Mouse (Mus musculus): Measurements from ENCODE around the gene Thumpd3.

DNA sequence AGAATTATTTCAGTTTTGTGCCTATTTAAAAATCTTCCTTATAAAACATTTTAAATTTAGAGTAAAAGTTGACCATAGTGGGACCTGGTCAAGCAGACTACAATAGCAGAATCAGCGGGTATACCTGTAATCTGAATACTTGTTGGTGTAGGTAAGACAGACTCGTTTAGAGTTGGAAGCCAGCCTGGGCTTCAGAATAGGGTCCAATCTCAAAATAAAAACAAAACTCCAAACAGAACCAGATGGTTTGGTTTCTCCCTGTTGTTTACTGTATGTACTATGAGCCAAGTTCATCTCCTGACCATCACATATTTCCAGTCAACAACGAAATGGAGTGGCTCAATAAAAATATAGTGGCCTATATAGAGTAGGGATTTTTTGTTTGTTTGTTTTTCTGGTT is 47.2 kb downstream of the Thumpd3 start:
- TF ChIP-seq ZC3H11A (IDR thresholded peaks at IDR 0.05; ENCODE audit: borderline replicate concordance, low read depth, low read length) (no peak), CHD2 (IDR thresholded peaks at IDR 0.05; ENCODE audit: low read depth, low read length) (no peak), ZNF384 (IDR thresholded peaks at IDR 0.05; ENCODE audit: low read depth, low read length) (no peak), HCFC1 (IDR thresholded peaks at IDR 0.05; ENCODE audit: borderline replicate concordance, insufficient read depth, low read length) (no peak)
